Mouse (Mus musculus) left cerebral cortex, postnatal 14 days (tissue): ENCODE results near the gene Psmd13. TPM values are rescaled to one million over a fixed set of nuclear protein-coding genes. Genes with fewer than 3 reads are reported as not detected.
A peak's percentile ranks its signal among the peaks of the same experiment; 100 is the strongest.

ENCODE experiments used
- DNase-seq, 2 experiments: peaks; one replicate each; pipeline ENCODE4 v3.0.0; 2021 to 2022; ENCODE audit warnings: low spot score in 2 of 2, mixed read lengths in 1 of 2
- intact Hi-C: fragments of 180-260 bp; cut with DNase I; formaldehyde crosslinking; loops from one replicate; pipeline ENCODE4 v1.15.1; 2025
- total RNA-seq, 2 experiments: library from RNA; stranded (reverse); gene quantifications; 2 replicates each; pipeline ENCODE4 v1.2.3; 2021

Psmd13 gene
- total RNA-seq, 2 experiments from 2014 or later = 128 to 133 TPM

GRCm38 (mm10) chr7:140897863-140898262 is 16.1 kb downstream of the Psmd13 start:
- intact Hi-C loops = no loop called here
- DNase-seq = no peak

- intact Hi-C loops = no loop called here
- DNase-seq = no peak
Observed at GRCm38 (mm10) chr7:140899121-140899520, 17.4 kb downstream of the Psmd13 start.

- DNase-seq = no peak
- intact Hi-C loops = loop anchor here (5.0 to 10.0 kb wide), 2 partner anchors 275 to 823 kb away; partner anchors contain the start of gene Rnh1
Observed at GRCm38 (mm10) chr7:140900220-140900619, 18.5 kb downstream of the Psmd13 start, which contains the start of gene Cox8b. TSS of gene Cox8b (minus strand) at chr7:140900446.

- DNase-seq = no peak
- intact Hi-C loops = loop anchor here (5.0 to 10.0 kb wide), 2 partner anchors 273 to 825 kb away; partner anchors contain the start of gene Rnh1
Observed at GRCm38 (mm10) chr7:140902036-140902875, 20.5 kb downstream of the Psmd13 start.

- DNase-seq = peak; percentile 78 to 80
- intact Hi-C loops = loop anchor here (1.0 to 10.0 kb wide), 3 partner anchors 58 to 826 kb away; partner anchors contain the start of genes Rnh1 and Scgb1c1
Observed at GRCm38 (mm10) chr7:140903212-140903611, 21.4 kb downstream of the Psmd13 start.

- DNase-seq = no peak
- intact Hi-C loops = loop anchor here (10.0 kb wide), 1 partner anchor 269 kb away; the partner anchor contains the start of gene Rnh1
Observed at GRCm38 (mm10) chr7:140905642-140906081, 23.9 kb downstream of the Psmd13 start.

- intact Hi-C loops = loop anchor here (10.0 kb wide), 1 partner anchor 268 kb away; the partner anchor contains the start of gene Rnh1
- no peak for DNase-seq
Observed at GRCm38 (mm10) chr7:140907131-140907530, 25.4 kb downstream of the Psmd13 start.

- intact Hi-C loops = loop anchor here (1.0 to 10.0 kb wide), 2 partner anchors 141 to 267 kb away; partner anchors contain the start of gene Rnh1
- no peak for DNase-seq
Observed at GRCm38 (mm10) chr7:140907697-140908096, 25.9 kb downstream of the Psmd13 start.

GRCm38 (mm10) chr7:140908181-140908580 is 26.4 kb downstream of the Psmd13 start:
- DNase-seq = no peak
- intact Hi-C loops = loop anchor here (1.0 to 10.0 kb wide), 2 partner anchors 140 to 267 kb away; partner anchors contain the start of gene Rnh1

- peak in 1 of 2 experiments; percentile 74 for DNase-seq
- intact Hi-C loops = loop anchor here (1.0 to 10.0 kb wide), 2 partner anchors 140 to 266 kb away; partner anchors contain the start of gene Rnh1
Observed at GRCm38 (mm10) chr7:140908634-140909107, 26.9 kb downstream of the Psmd13 start.

GRCm38 (mm10) chr7:140912293-140912692 is 30.5 kb downstream of the Psmd13 start:
- intact Hi-C loops = no loop called here

GRCm38 (mm10) chr7:140912846-140913482 is 31.2 kb downstream of the Psmd13 start:
- DNase-seq = no peak
- intact Hi-C loops = no loop called here

More at GRCm38 (mm10) chr7:140912293-140912692, 30.5 kb downstream of the Psmd13 start:
- DNase-seq = peak in 1 of 2 experiments; percentile 29

- DNase-seq = no peak
- intact Hi-C loops = no loop called here
Observed at GRCm38 (mm10) chr7:140914031-140914690, 32.4 kb downstream of the Psmd13 start.

GRCm38 (mm10) chr7:140919911-140920310 is 38.1 kb downstream of the Psmd13 start:
- DNase-seq = no peak
- intact Hi-C loops = no loop called here

GRCm38 (mm10) chr7:140920418-140921029 is 38.8 kb downstream of the Psmd13 start, which contains the start of gene Nlrp6:
TSS of gene Nlrp6 (plus strand) at chr7:140920902.
- intact Hi-C loops = no loop called here
- no peak for DNase-seq

- DNase-seq = no peak
- intact Hi-C loops = no loop called here
Observed at GRCm38 (mm10) chr7:140921225-140921975, 39.6 kb downstream of the Psmd13 start.

- intact Hi-C loops = no loop called here
- no peak for DNase-seq
Observed at GRCm38 (mm10) chr7:140922398-140923069, 40.8 kb downstream of the Psmd13 start.
